Mouse (Mus musculus): ENCODE data around the gene Scgb1b30. TPM values are rescaled to one million over a fixed set of nuclear protein-coding genes. Genes with fewer than 3 reads are reported as not detected.
"Not testable (repeated sequence)": the region's sequence is repeated elsewhere in the genome, so short reads cannot be mapped to it uniquely, and the experiment has no call there.

Gene Scgb1b30
- total RNA-seq (2021): not detected
- long read RNA-seq, experiment 1: 0 reads
- long read RNA-seq, experiment 2: 0 reads

DNA sequence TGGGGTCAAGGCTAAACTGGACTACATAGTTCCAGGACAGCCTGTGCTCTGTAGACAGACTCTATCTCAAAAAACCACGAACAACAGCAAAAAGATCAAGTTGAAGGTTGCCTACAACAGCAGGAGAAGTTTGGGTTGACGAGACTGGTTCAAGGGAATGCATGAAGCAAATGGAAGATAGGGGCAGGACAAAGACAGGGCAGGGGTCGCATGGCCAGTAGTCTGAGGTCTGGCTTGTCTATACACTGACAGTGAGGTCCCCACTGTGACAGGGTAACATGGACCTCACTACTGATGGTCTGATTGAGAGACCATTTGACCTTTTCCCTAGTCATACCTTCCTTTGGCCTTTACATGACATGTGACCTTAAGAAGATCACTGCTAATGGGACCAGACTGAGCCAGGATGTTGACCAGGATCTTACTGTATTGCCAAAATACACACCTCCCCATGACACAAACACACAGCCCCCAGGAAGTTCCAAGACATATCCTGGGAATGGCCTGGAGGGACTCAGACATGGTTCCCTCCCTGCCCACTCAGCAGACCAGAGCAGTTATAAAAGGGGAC lies at the start of gene Scgb1b30:
TSS of gene Scgb1b30 (plus strand) at position 521 of the 571 bp plus-strand sequence.
- DNase-seq: no peak

DNA sequence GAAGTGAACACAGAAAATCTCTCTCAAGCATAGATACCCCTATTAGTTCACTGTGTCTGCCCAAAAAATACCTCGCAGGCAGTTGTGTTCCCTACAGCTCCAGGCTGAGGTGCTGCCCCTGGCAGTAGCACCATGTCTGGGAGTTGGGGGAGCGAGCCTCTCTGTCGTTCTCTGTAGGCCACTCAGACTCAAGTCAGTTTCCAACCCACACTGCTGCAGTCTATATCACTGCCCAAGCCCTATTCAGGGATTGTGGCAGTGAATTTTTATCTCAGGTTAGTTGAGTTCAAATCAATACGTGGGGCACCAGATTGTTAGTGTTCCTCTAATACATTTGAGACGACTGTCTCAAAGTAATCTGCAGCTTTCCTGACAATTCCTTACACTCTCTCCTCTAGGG lies 27.1 kb upstream of the Scgb1b30 start:
- not testable (repeated sequence) for DNase-seq

DNA sequence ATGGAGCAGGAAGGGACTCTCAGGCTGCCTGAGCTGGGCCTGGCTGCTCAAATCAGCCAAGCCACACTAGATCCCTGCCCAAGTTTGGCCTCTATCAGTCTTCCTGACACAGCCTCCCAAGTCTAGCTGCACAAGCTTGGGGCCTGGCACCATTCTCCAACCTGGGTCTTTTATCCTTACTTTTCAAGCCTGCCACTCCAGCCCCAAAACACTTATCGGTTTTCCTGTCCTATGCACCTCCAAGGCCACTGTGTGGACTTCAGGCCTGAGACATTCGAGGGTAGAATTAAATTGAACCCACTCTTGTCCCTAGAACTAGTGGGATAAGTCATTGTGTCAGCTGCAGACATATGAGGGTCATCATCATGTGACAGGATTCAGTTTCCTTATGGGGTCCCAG lies 4.8 kb downstream of the Scgb1b30 start:
- no peak for DNase-seq

DNA sequence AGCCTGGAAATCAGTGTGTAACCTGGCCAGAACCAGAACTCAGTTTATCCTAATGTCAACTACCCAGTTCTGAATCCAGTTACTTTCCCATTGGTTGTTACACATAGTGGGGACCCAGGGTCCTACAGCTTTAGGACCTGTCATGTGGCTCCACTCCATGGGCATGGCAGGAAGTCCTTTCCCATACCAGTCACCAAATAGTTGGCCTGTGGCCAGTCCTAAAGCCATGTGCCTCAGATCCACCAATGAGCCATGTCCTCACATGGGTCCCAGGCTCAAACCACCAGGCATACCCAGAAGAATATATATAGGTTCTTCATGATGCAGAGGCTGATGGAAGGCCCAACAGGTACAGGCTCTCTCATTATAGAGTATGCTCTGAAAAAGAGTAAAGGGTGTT lies 6.0 kb downstream of the Scgb1b30 start:
- DNase-seq: no peak

DNA sequence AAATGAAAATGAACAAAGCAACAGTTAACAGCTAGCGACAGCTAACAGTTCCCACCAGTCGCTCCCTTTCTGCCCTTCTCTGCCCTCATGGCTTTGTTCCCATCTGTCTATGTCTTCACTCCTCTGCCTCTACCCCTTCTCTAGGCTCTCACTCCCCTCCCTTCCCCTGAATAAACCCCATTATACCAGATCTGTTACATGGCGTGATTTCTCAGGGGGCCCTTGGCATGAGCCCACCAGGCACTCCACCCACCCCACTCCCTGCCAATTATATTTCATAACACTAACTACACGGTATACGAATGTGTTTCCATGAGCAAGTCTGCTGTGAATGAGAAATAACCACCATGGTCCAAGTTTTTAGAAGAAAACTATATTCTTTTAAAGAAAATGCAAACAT lies 14.0 kb downstream of the Scgb1b30 start:
- DNase-seq: no peak

DNA sequence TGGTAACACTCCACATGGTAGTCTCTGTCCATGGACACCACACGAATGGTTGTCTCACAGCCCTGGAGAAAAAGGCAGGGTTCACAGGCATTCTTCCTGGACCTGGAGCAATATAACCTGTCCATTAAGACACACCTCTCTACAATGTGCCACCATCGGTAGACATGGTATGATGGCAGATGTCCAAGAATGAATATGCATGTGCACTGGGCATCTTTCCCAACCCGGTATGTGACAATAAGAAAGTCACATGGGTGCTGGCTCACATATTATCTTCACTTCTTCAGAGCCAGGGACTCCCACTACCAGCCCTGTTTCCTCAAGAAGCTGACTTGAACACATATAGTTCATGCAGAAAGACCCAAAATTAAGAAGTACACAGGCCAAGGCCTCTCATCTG lies 21.4 kb downstream of the Scgb1b30 start:
- no peak for DNase-seq

DNA sequence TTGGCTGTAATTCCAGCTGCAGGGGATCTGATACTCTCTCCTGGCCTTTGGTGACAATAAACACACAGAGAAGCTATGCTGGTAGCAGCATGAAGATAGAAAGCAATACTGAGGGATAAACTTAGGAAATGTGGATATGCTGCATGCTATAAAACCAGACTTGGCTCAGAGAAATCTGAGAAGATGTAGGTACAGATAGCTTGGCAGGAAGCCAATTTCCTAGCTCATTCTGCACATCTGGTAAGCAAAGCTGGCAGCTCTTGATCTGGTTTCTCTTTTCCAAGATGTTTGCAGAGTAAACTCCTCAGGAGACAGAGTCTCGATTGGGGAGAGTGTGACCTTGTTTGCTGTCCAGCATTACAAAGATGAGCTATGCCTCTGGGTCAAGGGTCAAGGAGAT lies 25.4 kb downstream of the Scgb1b30 start:
- not testable (repeated sequence) for DNase-seq

DNA sequence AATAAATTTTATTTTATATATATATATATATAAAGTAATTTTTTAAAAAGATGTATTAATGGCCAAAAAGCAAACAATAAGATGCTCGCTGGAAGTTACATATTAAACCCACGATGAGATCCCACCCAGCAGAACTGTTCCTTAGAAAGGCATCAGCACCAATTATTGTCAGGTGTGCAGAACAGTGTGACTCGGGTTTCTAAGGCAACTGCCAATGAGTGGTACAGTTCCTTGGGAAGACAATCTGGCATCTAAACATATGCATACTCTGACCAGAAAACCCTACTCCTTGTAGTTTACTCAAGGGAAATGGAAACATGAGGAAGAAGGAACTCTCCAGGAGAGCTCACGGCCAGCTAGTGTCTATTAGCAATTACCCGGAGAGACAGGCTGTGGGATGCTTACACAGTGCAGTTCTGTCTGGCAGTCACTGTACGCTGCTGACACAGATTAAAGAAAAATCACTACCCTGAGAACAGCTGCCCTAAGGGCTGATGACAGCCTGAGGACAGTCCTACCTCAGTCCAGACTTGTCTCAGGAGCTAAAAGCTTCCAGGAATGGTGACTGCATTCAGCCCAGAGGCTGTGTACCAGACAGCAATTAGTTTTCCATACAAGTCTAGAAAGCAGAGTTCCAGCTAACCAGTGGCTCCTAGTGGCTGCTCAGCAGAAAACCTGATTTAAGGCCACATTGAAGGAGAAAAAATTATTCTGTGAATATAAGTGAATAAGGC lies 27.9 kb downstream of the Scgb1b30 start:
- no peak for DNase-seq

DNA sequence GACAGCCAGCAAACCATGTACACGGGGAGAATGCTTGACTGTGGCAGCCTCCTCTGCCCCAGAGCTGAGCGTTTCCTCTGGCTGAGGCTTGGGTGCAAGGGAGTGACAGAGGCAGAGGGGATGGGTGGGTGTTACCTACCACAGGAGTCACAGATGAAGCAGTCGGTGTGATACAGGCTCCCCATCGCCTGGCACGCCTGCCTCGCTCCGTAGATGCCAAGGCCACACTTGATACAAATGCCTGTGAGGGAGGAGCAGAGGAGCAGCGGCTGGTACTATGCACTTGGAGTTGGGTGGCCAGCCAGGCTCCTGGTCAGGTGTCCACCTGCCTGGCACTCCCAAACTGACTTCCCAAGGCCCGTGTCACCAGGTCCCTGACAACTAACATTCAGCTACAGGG lies 30.1 kb downstream of the Scgb1b30 start:
- DNase-seq: peak; percentile 38

DNA sequence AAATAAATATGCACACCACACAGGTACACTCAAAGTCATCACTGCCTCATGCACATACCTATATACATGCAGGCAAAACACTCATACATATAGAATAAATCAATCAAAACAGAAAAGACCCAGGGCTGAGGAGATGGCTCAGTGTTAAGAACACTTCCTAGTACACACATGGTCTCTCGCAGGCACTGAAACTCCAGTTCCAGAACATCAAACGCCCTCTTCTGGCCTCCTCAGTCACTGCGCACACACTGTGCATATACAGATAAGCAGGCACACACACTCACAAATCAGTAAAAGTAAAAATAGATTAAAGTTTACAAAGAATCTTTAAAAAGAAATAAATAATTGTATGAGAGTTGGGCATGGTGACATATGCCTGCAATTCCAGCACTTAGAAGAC lies 31.1 kb downstream of the Scgb1b30 start:
- DNase-seq: no peak

DNA sequence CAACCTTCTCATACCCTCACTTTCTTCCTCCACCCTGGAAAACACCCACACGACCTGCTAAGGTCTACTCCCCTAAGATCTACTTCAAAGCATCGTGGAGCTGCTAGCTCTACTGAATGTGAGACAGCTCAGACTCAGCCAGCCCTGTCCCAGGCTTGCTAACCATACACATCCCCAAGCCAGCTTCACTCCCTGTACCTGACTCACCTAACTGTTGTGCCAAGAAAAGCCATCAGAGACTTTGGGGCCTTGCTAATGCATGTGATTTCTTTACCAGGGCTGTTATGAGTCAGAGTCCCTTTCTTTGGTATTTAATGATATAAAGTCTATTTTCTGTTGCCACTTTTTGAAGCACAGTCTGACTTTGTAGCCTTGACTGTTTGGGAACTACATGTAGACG lies 35.9 kb downstream of the Scgb1b30 start:
- peak; percentile 22 for DNase-seq

DNA sequence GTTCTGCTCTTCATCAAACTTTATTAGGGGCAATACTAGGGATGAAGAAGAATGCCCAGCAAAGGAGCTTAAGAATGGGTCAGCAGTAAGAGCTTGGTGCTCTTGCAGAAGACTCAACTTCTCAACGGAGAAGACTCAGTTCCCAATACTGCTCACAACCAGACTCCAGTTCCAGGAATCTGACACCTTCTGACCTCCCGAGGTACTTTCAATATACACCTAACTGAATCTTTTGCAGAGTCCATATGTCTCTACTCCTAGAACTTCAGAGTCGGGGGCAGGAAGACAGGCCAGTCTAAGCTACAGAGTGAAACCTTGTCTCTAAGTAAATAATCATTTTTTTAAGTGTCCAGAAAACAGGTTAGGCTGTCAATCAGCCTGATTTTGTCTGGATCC lies 36.7 kb downstream of the Scgb1b30 start:
- DNase-seq: no peak

DNA sequence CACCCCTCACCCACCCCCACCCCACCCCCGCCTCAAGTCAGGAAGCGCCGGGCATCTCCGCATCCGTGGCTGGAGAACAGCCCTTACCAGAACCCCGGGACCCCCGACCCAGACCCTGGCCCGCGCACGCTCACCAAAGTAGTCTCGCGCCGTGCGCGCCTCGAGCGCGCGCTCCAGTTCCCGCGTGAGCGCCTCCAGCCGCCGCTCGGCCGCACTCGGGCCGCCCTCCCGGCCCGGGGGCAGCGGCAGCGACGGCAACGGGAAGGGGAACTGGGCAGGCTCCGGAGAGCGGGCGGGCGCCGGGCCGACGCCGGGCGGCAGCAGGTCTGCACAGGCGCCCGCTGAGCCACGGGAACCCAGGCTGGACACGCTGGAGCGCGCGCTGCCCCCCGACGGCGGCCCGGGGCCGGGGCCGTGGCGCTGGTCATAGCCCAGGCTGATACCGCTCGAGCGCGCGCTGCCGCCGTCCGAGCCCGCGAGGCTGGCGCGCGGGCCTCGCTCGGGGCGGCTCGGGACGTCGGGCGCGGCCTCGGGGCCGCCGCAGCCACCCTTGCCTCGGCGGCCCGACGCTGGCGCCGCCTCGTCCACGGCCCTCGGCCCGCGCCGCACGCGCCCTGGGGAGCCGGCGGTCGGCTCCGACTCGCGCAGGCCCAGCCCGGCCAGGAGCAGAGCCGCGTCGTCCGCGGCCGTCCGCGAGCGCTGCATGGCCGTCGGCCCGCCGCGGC lies 37.3 kb downstream of the Scgb1b30 start:
- peak; percentile 52 for DNase-seq

DNA sequence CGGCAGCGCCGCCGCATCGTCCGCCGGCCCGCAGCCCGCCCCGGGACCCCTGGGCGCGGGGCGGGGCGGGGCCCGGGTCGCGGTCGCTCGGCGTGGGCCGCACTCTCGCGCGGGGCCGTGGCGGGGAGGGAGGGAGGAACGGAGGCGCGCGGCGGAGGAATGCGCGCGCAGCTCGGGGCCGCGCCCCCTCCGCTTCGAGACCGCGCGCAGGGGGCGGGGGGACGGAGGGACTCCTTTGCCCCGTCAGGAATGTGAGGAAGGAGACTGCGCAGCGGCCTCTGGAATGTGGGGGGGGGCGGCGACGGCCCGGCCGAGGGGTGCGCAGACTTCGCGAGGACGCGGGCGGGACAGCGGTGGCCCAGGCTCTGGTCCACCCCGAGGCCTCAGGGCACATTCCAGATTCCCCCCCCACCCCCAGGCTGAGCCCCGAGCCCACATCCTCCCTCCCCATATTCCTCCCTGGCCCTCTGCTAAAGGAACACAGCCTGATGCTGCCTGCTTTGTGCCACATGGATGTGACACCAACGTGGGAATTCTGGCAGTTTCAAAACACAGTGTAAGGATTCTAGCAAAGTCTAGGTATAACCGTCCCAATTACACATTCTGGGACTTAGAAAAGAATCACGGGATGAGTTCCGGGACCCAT lies 38.0 kb downstream of the Scgb1b30 start, which contains the start of gene Wtip:
TSS of gene Wtip (minus strand) at position 152 of the 646 bp plus-strand sequence.
- DNase-seq: peak; percentile 91

DNA sequence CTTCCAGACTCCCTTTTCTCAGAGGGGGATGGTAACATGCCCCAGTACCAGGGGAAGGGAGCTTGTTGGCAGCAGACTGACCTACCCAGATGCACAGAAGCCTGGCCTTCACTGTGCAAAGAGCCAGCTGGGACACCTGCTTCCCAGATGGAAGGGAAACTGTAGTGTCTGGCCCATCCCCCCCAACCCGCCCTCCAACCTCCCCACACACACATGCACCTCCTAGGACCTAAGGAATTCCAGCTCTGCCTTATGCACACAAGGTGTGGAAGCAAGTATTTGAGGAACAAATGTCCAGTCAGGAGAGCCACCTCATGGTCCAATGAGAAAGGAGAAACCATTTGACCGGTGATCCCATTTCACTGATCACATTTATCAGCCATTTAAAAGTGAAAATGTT lies 39.1 kb downstream of the Scgb1b30 start:
- no peak for DNase-seq

DNA sequence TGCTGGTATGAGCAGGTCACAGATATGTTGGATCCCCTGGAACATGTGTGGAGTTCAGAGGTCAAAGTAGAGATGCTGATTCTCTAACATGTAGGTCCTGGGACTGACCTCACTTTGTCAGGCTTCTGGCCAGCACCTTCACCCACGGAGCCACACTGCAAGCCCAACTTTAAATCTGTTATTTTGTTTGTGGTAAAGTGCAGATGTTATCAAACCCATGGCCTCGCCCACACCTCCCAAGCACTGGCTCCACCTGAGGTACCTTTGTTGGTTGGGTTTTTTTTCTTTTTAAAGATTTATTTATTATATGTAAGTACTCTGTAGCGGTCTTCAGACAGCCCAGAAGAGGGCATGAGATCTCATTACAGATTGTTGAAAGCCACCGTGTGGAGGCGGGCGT lies 44.3 kb downstream of the Scgb1b30 start:
- no peak for DNase-seq

DNA sequence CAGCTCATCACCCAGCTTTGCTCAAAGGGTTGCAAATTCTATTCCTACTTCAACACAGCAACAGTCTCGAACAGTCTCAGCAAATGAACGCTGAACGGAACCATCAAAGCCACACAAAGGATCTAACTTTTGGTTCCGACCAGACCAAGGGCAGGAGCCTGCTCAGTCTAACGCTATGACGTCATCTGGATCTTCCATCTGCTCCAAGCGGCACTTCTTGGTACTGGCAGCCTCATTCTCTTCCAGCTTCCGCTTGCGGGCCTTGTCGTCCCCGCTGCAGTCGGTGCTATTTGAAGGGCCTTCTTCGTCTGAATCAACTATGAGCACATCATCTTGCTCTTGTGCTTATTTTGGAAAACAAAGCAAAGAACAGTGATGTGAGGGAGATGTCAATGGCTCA lies 45.9 kb downstream of the Scgb1b30 start:
- no peak for DNase-seq

DNA sequence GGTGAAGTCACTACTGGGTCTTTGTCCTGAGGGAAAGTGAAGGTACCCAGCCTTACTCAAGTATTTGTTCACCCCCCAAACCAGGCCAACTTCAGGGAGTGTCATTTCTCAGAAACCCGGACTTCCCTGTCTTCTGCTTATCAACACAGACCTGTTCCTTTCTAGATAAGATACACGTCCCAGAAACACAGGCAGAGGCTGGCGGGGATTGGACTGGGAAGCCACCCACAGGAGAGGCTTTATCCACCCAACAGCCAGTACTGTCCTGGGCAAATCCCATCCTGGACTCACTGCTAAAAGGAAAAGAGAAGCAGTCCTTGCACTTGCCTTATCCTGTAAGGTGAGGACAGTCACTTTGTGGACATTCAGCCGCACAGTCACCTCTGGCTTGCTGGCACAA lies 52.0 kb downstream of the Scgb1b30 start:
- DNase-seq: no peak
